Mouse (Mus musculus) testis, postnatal 14 days (tissue): ENCODE measurements around the gene Hoxb8.

Experiments used
- DNase-seq: peaks from one replicate; pipeline ENCODE4 v3.0.0; 2021; ENCODE audit warnings: low spot score

The Hoxb8 gene

DNA sequence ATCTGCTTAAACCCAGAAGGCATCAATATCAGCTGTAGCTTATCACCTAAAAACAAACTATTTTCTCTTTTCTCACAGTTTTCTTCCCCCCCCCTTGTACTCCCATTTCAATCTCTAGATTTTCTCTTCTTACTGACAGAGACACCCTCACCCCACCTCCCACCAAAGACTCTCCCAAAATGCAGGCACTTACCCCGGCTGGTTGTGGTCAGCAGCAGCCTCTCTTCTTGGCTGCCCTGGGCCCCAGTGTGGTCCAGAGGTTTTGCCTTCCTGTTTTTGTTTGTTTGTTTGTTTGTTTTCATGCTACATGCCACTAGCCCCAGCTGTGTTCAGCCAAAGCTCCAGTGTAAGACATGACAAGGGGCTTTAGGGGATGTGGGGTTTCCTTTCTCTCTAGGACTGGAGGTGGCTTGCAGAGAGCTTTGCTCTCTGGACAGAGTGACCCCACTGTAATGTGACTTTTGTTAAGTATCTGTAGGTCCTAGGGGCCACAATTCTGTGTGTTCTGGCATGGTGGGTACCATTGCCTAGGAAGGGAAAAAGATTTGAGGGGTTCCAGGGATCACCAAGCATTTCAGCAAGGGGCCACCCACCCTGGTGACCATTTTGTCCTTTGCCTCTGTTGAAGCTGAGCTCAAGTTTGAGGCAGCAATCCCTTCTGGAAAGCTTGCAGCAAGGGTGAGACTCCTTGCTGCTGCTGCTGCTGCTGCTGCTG lies 13.5 kb upstream of the Hoxb8 start:
- no peak for DNase-seq

GRCm38 (mm10) chr11:96269869-96270268 lies 11.8 kb upstream of the Hoxb8 start:
- peak; percentile 86 for DNase-seq

DNA sequence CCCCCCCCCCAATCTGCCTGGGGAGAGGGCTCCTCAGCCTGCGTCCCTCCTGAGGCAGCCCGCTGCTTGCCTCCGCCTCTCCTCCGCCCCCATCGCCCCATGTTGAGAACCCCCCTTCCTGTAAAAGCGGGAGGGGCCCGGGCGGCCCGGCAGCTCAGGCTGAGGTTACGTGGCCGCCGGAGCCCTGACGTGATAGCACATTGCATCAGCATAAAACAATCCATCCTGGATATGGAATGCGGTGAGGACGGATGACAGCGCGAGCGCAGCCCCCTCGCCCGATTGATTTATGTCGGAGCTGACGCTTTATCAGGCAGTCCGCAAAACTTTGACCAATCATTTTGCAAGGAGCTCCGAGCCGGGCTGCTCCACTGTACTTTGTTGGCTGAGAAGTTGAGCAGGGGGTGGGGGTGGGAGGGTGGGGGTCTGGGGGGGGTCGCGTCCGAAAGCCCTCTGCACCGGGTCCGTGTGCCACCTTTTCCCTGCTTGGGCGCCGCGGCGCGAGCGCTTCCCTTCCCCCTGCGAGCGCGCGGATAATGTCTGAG lies 10.6 kb upstream of the Hoxb8 start, which contains the start of gene Hoxb9:
Hoxb9 (plus strand) TSS at position 462 of the 545 bp plus-strand sequence.
- peak; percentile 45 for DNase-seq

GRCm38 (mm10) chr11:96271541-96272011 lies 10.1 kb upstream of the Hoxb8 start:
- no peak for DNase-seq

- no peak for DNase-seq
Measured at GRCm38 (mm10) chr11:96272024-96272921, 9.4 kb upstream of the Hoxb8 start.

DNA sequence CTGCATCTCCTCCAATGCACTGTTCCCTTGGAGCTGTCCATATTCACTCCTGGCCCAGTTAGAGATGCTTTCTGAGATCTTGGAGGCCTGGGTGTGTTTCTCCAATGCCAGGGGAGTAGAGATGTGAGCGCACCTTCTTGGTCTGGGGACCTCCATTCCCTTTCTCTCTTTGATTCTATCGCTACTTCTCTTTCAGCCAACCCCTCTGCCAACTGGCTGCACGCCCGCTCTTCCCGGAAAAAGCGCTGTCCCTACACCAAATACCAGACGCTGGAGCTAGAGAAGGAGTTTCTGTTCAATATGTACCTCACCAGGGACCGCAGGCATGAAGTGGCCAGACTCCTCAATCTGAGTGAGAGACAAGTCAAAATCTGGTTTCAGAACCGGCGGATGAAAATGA lies 7.3 kb upstream of the Hoxb8 start:
- no peak for DNase-seq

GRCm38 (mm10) chr11:96275896-96276295 lies 5.8 kb upstream of the Hoxb8 start:
- DNase-seq = no peak

DNA sequence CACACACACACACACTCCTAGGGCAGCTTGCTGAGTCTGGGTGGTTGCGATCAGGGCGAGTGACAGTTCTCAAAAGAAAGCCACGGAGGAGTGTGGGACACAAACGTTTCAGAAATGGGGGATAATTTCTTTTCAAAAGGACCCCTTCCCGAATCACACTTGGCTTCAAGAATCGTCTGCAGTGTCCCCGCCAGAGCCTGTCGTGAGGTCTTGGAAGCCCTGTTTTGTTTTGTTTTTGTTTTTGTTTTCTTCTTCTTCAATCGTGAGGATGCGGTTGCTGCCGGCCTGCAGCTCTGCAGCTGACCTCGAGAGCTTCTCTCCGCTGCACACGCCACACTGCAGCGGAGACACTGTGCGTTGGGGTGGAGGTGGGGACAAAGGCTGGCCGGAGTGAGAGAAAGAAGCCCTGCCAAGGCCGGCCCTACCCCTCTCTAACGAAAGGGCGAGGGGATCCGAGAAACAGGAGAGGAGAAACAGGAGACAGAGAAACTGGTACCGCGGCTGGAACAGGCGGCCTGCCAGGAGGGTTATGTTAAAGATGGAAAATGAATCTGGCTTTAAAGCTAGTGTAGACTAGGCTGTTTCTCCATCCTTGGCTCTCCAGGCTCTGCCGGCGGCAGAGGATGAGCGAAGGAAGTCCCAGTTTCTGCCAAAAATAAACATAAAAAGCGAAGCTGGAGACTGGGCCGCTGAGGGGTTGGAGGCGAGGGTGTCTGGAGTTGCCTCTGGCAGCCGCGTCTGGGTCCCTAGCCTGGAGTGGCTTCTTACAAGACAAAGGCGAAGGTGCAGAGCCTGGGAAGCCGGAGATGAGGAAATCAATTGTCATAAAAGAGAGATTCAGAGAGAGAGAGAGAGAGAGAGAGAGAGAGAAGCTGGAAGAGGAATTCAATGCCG lies 4.3 kb upstream of the Hoxb8 start:
- no peak for DNase-seq

DNA sequence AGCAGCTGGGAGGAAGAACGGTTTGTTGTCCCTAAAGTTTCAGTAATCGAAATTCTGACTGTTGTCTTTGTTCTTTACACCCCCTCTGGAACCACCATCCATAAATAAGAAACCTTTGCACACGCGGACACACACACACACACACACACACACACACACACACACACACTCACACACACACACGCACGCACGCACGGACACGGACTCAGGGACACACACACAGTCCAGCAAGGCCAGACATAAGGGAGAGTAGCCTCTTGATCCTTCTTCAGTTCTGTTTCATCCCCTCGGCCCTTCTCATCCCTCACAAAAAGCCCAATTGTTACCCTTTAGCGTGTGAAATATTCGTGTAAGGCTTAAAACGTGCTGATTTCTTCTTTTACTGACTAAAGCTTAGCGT lies 3.4 kb upstream of the Hoxb8 start:
- DNase-seq = no peak

- DNase-seq = peak; percentile 75
Measured at GRCm38 (mm10) chr11:96278773-96279172, 2.9 kb upstream of the Hoxb8 start.

DNA sequence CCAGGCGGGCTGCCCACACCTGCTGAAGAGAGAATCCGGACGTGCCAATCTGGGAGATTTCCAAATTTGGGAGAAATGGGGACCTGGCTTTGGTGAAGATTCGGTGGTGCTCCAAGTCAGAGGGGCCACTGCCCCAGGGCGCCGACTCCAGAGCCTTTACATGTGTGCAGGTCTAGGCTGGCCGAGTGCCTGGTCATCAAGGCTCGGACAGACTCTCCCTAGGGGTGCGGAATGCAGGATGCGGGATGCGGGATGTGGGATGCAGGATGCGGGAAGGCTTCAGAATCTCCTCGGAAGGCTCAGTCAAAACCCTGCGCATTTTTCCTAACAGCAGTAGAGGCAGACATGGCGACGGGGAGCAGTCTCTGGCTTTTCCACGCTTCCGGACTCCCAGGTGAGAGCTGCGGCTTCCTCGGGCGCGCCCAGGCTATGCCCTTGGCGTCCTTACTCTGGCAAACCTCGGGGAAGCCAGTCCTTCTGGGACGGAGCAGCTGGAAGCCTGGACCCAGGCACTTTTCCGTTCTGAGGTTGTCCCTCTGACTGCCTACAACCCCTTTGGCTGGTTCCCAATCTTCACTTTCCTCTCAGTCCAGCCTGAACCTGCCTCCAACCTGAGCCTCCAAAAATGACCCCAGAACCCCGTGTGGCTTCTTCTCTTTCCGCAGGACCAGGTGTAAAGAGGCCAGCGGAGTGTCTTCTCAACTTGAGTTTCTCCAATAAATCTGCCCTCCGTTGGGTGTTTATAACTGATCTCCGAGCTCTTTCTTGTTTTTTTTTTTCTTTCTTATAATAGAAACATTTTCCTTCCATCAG lies 2.1 kb upstream of the Hoxb8 start:
- DNase-seq = no peak

DNA sequence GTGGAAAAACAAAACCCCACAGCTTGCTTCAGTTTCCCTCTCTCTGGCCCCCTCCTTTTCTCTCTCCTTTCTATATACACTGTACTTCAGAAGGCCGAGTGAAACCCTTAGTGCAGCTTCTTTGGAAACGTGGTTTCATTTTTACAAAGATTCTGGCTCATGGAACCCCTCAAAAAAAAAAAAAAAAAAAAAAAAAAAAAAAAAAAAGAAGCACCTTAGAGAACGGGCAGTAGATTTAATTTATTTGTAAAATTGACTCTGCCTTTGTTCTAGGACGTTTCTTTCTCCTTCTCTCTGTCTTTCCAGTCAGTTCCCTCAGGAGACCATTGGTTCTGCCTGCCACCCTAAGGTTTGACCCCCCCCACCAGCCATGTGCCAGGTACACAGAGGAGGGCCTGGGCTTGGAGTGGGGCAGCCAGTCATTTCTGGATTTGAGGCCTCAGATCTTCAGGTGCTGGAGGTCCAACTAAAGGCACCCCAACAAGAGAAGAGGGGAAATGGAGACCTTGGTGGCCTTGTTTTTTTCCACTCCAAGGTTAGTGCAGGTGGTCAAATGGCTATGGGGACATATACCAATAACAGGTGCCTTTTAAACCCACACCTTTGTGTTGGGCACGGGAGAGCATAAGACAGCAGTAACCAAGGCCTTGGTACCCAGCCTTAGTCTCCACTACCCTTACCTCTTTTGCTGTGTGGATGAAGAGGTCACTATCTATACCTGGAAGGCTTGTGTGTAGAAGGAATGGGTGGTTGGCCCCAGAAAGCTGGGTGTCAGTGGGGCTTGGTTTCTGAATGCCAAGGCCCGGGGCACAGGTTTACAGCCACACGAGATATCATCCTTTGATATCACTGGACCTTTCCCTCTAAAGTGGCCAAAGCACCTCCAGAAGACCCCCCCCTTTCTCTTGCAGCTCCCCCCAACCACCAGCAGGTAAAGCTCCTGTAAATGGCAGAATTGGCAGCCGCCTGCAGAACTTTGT lies 1.0 kb upstream of the Hoxb8 start:
- DNase-seq = no peak

DNA sequence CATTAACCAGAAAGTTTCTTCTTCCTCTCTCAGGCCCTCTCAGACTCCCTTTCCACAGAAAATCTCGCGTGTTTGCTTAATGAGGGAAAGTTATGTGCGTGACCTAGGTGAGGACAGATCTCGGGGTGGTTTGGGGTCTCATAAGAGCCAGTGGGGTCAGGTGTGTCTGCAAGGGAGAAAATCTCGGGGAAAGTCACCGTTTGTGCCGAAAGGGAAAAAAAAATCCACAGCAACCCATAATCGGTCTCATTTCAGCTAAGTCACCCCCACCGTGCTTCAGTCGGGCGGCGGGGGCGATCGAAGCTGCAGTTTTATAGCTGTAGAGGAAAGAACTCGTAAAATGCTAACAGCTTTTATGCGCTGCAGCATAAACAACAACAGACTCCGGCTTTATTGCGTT lies 309 bp upstream of the Hoxb8 start:
- no peak for DNase-seq

- no peak for DNase-seq
Measured at GRCm38 (mm10) chr11:96282795-96283430, 1.2 kb downstream of the Hoxb8 start.

DNA sequence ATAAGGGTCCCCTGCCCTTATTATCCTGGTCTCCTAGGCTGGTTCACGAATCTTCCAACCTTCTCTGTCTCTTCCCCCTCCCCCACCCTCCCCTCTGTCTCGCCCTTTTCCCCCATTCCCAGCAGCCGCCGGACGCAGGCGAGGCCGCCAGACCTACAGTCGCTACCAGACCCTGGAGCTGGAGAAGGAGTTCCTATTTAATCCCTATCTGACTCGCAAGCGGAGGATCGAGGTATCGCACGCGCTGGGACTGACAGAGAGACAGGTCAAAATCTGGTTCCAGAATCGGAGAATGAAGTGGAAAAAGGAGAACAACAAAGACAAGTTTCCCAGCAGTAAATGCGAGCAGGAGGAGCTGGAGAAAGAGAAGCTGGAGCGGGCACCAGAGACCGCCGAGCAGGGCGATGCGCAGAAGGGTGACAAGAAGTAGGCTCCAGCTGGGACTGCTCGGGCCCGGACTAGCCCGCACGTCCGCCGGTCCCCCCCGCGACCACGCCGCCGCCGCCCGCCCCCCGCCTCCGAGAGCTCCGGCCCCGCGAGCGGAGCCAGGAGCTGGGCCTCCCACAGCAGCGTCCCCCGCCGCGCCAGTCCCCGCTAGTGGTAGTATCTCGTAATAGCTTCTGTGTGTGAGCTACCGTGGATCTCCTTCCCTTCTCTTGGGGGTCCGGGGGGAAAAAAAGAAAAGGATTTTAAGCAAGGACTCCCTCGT lies 2.5 kb downstream of the Hoxb8 start:
- no peak for DNase-seq

DNA sequence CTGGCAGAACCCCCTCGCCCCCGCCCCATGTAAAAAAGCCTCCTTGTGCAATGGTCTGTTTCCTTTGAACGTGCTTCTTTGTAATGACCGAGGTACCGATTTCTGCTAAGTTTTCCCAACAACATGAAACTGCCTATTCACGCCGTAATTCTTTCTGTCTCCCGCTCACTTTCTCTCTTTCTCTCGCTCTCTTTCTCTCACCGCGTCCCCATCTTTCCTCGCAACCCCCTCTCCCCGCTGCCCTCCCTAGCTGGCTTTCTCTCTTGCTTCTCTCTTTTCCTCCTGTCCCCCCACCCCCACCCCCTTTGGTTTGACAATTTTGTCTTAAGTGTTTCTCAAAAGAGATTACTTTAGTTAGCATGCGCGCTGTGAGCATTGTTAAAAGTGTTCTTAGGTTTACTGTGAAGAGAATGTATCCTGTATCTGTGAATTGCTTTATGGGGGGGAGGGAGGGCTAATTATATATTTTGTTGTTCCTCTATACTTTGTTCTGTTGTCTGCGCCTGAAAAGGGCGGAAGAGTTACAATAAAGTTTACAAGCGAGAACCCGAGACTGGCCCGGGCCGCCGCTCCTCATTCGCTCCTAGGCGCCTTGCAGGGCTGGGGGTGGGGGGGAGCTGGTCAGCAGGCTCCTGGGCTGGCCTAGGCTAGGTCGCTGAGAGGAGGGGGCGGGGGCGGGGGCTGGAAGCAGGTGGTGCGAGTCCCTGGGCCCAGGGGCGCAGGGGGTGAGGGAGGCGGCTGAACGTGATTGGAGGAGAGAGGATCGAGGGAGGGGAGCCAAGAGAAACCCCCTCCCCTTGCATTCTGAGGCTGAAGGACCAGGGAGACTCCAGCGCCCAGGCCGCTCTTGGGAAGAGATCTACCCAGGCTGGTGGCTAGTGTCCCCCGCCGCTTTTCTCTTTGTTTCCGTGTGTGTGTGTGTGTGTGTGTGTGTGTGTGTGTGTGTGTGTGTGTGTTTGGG lies 3.3 kb downstream of the Hoxb8 start:
- DNase-seq = peak; percentile 50
